Mouse (Mus musculus): Measurements from ENCODE around the gene Shisa9.

Gene Shisa9

GRCm38 (mm10) chr16:12307318-12307965 lies 323.5 kb downstream of the Shisa9 start:
- no peak for DNase-seq (ENCODE audit: low spot score in 2 of 2)

- no peak for DNase-seq (ENCODE audit: low spot score in 2 of 2)
These were observed 325.9 kb downstream of the Shisa9 start for GRCm38 (mm10) chr16:12309826-12310225.

DNA sequence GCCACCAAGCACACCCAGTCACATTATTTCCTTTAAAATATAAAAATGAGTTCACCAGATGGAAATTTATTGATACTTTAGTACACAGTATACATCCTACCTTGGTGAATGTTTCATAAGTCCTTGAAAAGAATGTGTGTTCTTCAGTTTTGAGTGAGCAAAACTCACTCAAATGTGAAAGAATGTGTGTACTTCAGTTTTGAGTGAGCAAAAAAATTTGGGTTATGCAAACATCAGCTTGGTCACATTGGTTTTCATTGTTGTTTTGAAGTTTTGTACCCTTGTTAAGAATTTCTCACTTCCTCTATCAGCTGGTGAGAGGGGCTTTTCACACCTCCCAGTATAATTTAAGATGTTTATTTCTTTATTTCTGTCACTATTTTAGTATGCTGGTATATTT lies 331.7 kb downstream of the Shisa9 start:
- no peak for DNase-seq (ENCODE audit: low spot score in 2 of 2)
